Mouse (Mus musculus) cerebellum, adult 18-20 months (tissue): Measurements from ENCODE around the gene Apoc2.
"Not testable (repeated sequence)": the region's sequence is repeated elsewhere in the genome, so short reads cannot be mapped to it uniquely, and the experiment has no call there.

Experiments used
- DNase-seq, 2 experiments: peaks; one replicate each; pipeline ENCODE4 v3.0.0; 2021

Apoc2 gene

DNA sequence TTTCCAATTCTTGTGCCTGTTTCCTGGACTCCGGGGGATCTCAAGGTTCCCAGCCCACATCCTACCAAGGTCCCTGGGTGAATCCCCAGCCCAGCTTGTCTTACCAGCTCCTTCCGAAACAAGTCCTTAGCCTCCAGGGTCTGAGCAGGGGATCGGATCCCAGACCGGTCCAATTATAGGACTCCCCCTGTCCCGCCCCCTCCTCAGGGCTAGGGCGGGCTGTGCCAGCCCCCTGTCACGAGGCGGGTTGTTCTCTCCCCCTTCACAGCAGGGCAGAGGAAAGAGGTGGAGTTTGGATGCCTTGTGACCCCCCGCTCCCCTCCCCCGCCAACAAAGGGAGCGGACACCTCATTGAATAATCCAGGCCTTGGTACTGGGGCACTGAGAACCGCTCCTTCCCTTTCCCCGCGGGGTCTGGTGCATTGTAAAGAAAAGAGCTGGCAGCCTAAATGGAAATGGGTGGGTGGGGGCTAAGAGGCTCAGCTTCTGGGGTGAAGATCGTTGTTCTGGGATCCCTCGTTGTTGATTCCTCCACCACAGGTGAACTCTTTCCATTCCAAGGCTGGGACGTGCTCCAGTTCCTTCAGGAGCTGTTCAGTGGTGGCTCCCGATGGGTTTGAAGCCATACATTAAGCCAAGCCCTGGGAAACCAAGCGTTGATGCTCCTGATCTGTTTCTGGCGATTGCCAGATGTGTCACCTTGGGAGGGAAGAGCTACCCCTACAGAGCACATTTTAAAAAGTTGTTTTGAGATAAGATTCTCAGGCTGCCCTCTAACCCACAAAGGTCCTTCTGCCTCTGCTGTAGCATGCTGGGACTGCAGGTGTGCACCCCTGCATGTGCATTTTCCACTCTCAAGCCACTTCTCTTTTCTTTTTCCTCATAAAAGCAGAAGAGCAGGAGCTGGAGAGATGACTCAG, 21.4 kb upstream of the Apoc2 start, which contains the start of gene Apoe:
Gene Apoe, minus strand, starts transcription at position 282 of the 920 bp plus-strand sequence.
- peak; percentile 39 for DNase-seq

DNA sequence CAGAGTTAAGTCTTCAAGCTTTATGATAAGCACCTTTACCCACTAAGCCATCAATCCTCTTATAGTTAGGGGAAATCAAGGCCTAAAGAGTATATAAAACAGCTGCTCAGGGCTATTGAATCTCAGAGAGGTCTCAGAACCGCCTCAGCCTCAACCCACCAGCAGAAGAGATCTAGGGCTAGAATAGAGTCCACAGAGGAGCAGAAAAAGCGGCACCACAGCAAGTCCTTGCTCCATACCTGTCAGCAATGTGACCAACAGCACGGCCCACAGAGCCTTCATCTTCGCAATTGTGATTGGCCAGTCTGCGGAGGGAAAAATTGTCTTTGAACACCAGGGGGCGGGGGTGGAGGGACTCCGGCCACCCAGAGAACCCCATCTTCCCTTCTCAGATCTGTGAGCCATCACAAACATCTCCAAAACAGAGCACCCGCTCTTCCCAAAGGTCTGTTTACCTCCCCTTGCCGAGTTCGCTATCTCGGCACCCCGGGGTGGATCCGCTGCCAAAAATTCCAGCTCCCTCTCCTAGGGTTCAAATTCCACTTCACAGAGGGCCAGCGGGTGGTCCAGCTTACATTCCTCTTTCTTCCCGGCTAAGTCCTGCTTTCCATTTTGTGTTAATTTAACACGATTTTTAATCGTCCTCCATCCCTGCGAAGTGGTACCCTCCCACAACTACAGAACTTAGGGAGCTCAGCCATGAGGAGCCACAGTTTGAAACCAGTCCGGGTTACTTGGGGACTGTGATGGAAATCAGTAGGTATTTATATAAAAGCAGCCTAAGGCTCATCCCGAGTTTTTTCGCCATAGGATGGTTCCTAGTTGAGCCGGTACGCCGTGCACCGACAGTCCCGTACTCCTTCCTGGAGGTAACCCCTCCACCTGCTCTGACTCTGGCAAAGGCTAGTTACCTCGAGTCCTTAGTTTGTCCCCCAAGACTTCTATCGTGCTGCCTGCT, 20.5 kb upstream of the Apoc2 start:
- DNase-seq: no peak

DNA sequence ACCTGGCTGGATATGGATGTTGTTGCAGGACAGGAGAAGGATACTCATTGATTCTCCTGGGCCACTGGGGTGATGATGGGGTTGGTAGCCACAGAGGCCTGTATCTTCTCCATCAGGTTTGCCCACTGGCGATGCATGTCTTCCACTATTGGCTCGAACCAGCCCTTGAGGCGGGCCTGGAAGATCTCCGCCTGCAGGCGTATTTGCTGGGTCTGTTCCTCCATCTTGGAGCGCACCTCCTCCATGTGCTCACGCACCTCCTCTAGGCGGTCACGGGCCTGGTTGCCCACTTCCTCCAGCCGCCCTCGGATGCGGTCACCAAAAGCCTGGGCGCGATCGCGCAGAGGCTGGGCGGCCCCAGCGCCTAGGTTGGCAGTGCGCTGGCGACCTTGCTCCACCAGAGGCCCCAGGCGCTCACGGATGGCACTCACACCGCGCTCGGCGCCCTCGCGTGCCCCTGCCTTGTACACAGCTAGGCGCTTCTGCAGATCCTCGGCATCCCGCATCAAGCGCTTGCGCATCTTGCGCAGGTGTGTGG, 18.7 kb upstream of the Apoc2 start:
- DNase-seq: no peak

DNA sequence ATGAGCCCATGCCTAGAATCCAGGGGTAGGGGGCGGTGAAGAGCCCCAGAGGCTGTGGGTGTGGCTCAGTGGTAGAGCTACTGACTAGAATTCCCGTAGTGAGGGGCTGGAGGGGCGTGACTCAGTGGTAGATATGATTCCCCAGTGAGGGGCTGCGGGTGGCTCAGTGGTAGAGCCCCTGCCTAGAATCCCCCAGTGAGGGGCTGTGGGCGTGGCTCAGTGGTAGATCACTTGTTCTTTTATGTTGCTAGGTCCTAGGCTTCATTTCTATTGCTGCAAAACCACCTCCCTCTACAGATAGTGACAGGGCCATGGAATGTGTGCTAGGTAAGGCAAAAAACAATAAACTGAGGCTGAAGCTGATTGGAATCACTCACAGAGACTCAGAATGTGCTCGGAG, 18.1 kb upstream of the Apoc2 start:
- DNase-seq: no peak

DNA sequence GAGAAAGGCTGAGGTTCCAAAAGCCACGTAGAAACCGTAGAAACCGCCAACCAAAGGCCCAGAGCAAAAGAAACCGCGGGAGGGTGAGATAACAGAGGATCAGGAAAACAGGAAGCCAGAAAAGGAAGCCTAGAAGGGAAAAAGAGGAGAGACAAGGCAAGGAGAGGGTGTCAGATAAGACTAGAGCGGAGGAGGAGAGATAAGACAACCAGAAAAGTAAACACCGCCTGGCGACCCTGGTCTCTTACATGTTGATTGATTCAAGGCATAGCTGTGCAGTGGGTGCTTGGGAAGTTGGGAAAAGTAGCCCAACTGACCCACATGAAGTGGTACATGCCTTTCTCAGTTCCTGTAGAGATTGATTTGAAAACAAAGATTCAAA, 17.5 kb upstream of the Apoc2 start:
- DNase-seq: no peak

DNA sequence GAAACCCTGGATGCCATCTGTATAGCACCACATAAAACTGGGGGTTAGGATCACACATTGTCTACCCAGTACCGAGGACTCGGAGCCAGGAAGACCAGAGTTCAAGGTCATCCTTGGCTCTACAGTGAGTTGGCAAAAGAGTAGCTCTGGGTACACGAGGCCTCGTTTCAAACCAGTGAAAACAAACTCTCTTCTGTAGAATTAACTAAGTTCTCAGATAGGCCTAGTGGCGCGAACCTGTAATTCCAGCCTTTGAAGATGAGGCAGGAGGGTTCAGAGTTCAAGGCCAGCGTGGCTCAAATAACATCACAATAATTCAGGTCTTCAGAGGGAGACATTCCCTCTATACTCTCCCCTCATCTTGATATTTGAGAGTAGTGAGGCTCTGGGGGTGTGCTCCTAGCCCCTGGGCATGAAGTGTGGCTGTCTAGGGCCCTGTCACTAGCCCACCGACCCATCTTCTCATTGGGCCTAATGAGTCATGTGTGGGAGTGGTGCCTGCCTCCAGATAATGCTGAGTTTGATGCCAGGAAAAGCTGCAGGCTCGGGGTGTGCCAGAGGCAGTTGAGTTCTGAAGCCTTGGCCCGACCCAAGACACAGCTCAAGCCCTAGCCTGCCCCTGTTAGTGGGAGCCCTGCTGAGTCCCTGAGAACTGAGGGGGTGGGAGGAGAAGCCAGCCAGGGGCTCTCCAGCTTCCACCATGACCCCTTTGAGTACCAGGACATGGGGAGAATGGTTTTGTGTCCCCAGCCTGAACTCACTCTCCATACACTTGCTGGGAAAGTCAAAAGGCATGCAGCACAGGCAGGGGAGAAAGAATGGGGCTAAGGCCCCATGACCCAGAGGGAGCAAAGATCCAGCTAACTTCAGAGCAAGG, 16.8 kb upstream of the Apoc2 start:
- no peak for DNase-seq

DNA sequence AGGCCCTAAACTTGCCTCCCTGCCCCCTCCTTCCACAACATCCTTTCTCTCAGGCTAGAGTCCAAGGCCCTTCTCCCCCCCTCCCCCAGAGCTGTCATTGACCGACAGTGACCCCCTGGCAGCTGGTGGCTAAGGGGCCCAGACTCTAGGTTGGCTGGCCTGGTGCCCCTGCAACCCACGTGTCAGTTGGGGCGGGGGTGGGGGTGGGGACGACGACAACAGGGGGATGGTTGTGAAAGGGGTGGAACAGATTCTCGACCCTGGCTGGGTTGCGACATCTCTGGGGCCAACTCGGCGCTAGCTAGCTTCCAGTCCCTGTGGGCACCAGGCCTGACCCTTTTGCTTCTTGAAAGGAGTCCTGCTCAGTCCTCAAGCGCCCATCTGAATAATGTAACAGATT, 15.7 kb upstream of the Apoc2 start:
- DNase-seq: peak in 1 of 2 experiments; percentile 28

DNA sequence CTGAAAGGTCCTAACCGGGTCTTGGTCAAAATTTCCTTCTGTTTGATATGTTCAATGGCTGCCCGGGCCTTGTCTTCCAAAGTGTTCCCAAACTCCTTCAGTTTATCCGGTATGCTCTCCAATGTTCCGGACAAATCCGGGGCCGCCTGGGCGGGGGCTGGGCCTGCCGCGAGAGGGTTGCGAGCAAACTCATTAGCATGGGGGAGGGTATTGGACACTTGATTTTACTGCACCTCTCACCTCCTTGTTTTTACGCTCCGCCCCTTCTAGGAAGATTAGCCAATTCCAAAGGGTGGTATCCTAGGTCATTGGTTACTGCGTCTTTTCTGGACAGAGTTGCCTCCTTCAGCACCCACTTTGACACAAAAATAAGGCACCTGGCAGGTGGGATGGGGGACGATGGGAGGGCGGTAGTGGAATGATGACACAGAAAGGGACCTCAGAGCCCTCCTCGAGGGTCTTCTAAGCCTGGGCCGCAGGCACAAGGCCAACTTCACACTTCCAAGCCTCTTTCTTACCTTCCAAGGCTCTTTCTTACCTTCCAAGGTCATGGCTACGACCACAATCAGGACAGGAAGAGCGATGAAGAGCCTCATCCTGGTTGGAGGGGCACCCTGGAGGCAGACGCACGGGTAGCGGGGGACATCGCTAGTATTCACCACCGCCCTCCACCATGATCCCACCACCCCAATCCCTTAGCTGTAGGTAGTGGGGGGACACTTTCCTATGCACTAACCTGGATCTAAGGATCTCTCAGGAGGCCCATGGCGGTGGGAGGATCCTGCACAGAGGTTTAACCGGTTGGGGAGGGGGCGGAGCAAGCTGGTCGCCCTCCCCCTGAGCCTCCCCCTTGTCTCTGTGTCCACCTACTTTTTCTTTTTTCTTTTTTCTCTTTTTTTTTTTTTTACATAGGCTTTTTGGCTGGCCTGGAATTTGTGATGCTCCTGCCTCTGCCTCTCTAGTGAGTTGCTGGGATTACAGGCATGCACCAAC, 14.4 kb upstream of the Apoc2 start, which contains the start of gene Apoc1:
Gene Apoc1, minus strand, starts transcription at position 788 of the 993 bp plus-strand sequence.
- no peak for DNase-seq

DNA sequence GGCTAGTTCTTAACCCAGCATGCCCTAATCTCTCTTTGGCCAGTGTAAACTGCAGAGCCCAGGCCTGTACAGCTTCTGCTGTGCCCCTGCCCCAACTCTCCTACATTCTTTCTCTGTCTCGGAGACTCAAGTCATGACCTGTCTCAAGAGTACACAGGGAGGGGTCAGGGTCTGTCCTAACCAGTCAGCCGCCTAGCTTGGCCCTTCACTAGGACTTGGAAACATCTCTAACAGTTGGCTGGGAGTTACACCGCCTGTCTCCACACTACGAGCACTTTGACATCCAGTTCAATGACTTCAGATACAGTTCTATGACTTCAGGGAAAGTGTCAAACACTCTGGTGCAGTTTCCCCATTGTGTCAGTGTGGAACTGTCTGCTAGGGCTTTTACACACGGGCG, 13.7 kb upstream of the Apoc2 start:
- DNase-seq: no peak

DNA sequence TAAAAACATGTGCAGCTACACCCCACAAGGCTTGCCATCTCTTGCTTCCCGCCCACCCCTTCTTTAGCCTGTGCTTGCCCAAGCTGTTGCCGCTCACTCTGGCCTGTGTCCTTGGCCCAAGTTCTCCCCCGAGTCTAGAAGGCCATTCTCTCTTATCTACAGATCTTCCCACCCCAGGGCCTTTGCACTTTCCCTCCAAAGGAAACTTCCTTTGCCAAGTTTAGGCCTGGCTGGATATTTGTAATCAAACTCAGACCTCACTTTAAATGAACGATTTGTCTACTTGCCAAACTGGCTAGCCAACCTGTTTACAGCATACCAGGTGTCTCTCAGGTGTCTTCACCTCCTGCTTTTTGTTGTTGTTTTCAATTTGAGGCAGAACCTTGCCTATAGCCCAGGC, 13.1 kb upstream of the Apoc2 start:
- no peak for DNase-seq

DNA sequence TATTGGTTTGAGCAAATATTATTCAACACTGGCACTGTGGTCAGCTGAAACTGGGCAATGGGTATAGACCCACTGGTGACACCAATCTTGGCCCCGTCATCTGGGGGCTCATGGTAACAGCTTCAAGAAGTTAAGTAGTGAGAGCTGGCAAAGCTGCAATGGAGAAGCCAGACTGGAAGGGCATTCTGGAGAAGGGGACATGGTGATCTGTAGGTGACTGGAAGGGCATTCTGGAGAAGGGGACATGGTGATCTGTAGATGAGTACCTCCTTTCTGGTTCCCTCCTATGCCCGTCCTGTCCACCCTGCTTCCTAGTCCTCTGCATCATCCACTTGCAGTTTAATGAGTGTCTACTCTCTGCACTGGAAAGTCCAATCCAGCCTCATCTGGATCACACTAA, 10.9 kb upstream of the Apoc2 start:
- DNase-seq: no peak

DNA sequence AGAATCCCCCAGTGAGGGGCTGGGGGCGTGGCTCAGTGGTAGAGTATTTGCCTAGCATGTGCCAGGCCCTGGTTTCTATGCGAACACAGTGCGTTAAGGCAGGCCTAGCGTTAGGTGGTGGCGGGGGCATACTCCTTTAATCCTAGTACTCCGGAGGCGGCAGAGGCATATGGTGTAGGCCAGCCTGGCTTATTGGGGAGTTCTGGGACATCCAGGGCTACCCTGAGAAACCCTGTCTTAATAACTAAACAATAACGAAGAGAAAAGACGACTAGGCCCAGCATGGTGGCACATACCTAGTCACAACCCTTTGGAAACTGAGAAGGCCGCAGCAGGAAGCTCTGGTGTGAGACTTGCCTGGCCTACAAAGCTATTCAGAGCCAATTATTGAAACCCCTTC, 10.4 kb upstream of the Apoc2 start:
- DNase-seq: no peak

DNA sequence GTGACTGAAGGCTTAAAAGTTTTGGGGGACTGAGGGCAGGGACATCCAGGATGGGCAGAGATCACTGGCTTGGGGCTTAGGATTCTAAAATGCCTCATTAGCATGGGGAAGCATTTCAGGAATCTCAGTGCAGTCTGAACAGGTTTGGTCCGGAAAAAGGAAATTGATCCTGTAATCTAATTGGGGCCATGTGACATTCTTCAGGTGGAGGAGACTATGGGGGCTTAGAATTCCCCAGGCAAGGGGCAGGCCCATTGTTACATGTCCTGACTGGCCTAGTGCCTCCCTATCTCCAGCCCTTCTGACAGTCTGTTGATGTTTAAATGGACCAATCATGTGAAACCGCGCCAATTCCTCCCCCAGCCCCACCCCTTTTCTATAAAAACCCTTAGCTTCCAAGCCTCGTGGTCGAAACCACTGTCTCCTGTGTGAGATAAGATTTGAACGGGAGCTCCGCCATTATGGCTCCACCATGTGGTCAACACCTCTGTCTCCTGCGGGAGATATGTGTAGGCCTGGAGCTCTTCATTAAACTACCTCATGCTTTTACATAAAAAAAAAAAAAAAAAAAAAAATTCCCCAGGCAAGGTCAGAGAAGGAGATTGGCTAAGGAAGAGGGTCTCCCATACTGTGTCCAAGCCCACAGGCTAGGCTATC, 9.3 kb upstream of the Apoc2 start:
- not testable (repeated sequence) for DNase-seq

DNA sequence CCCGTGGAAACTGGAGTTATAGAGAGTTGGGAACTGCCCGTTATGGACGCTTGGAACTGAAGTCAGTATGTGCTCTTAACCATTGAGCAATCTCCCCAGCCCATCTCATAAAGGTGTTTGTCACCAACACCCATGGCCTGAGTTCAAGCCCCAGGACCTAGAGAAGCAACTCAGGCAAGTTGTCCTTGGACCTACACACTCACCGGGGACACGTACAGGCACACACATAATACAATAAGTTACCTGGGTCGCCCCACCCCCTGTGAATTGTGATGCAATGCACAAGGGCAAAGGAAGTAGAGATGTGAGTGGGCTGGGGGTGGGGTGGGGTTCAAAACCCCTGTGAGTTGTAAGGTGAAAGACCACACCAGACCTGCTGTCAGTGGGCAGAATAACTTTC, 8.8 kb upstream of the Apoc2 start:
- no peak for DNase-seq

DNA sequence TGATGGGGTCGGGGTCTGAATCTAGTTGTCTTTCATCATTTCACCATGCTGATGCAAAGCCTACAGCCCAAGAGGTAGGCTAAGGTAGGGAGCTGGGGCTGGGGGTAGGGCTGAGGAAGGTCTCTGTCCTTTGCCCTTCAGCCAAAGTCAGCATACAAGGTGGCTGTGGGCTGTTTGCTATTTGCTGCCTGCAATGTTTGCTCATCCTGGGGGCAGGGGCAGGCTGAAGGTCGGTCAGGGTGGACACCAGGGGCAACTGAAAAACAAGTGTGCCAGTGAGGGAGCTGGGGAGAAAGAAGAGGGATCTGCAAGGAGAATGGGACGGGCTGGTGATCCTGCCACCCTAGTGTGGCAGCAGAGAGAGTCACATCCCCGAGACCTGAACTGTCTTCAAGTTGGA, 7.6 kb upstream of the Apoc2 start:
- DNase-seq: no peak

DNA sequence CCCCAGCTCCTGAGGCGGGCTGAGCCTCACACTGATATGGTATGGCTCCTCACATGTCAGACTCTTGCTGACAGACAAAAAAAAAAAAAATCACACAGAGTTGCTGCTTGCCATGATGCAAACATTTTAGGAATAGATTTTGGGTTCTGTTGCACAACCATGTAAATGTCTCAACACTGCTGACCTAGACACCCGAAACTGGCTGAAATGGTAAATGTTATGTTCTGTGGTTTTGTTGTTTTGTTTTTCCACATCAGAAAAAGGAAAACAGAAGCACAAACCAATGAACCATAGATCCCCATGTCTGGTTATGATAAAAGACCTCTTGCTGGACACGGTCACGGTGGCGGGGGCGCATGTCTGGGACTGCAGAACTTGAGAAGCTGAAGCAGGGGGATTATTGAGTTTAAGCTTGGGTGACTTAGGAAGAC, 6.0 kb upstream of the Apoc2 start:
- no peak for DNase-seq

DNA sequence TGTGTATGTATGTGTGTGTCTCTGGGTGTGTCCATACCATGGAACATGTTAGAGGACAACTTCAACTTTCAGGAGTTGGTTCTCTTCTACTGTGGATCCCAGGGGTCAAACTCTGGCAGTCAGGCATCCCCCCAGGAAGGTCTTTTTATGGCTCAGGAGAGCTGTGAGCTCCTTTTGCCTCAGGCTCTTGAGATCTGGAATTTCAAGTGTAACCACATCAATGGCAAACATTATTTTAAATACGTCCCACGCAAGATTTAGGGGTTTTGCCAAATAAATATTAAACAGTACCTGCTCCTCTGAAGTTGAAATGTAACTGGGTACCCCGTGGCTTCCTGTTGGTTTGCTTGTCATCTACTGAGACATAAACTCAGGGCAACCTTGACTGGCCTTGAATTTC, 5.2 kb upstream of the Apoc2 start:
- DNase-seq: no peak

DNA sequence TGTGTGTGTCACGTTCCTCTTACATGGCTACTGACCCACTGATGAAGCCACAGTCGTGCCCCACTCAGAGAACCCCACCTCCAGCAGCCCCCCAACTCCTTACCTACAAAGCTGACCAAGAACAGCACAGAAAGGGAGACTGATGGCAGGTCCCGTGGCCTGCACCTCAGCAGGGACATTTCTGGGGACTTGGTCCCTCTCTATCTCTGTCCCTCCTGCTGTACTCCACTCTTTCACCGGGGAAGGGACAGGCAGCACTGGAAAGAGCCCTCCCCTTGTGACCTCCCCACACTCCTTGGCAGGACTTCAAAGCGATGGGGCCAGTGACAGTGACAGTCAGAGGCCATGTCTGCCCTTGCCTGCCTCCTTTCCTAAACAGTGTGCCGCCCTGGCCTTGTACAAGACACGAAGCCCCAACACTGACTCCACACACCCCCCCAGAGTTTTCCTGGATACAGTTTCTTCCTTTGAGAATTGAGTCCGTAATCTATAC, 3.5 kb upstream of the Apoc2 start, which contains the start of the genes Gm44805 and Apoc4:
Gene Gm44805, minus strand, starts transcription at position 222 of the 493 bp plus-strand sequence.
Gene Apoc4, minus strand, starts transcription at position 278 of the 493 bp plus-strand sequence.
- no peak for DNase-seq

DNA sequence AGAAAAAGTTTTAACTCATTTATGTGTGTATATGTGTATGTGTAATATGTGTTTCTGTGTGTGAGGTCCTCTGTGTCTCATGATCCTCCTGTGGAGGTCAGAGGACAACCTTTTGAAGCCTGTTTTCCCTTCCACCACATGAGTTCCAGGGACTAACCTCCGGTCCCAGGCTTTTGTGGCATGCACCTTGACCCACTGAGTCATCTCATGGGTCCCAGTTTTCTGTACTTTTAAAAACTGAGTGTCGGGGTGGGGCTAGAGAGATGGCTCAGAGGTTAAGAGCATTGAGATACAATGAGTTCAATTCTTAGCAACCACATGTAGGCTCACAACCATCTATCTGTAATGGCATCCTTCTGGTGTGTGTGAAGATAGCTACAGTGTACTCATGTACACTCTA, 3.0 kb upstream of the Apoc2 start:
- DNase-seq: no peak

DNA sequence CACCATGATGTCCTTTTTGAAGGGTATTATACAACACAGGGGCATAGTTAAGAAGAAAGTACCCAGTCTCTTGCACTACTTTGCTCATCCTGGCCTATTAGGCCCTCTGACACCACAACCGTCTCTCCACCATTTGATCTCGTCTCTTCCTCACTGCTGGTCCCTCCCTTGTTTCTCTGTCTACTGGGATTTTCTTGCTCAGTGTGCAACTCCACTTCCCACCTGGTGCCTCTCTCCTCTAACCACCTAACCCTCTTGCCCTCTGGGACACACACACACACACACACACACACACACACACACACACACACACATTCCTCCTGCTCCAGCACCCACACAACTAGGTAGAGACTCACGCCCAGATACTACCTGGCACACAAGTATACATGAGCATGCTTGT, 1.2 kb upstream of the Apoc2 start:
- no peak for DNase-seq
